Mouse (Mus musculus) G1E (cell line): ENCODE measurements around the gene Atad3a.

Experiments used
- CTCF ChIP-seq: IDR thresholded peaks from 2 replicates; pipeline ENCODE4 v1.5.1; 2012; ENCODE audit warnings: low read depth, low read length, inconsistent platforms, mixed read lengths
- GATA1 ChIP-seq: IDR thresholded peaks from 2 replicates; pipeline ENCODE4 v1.6.1; 2012; ENCODE audit warnings: borderline replicate concordance, low read length, inconsistent platforms, mixed read lengths
- POLR2AphosphoS5 ChIP-seq: IDR thresholded peaks from 2 replicates; pipeline ENCODE4 v1.6.1; 2012; ENCODE audit warnings: low read depth, low read length, inconsistent platforms; ENCODE audit not compliant: insufficient replicate concordance

GRCm38 (mm10) chr4:155700425-155700824 is 60.5 kb downstream of the Atad3a start:
- TF ChIP-seq GATA1, result no peak
- peak; percentile 48 for TF ChIP-seq CTCF
- no peak for TF ChIP-seq POLR2AphosphoS5
